Mouse (Mus musculus): Measurements from ENCODE around the gene Dnah12. TPM values are rescaled to one million over a fixed set of nuclear protein-coding genes. Genes with fewer than 3 reads are reported as not detected.

Dnah12 gene
- polyA plus RNA-seq, 1 experiment: 0.02 TPM

GRCm38 (mm10) chr14:26758566-26758965, 65.5 kb downstream of the Dnah12 start:
- Histone ChIP-seq H3K27me3 (ENCODE audit: control insufficient read depth, insufficient read depth, low read length) (no peaks in the 10 kb centered on the region), H3K4me1 (ENCODE audit: control insufficient read depth, insufficient read depth, insufficient read length) (no peaks in the 10 kb centered on the region), H3K27ac (ENCODE audit: insufficient read depth, low read length) (no peak overlapping the region), H3K36me3 (ENCODE audit: control insufficient read depth, insufficient read depth, low read length) (no peaks in the 10 kb centered on the region), H3K4me3 (ENCODE audit: extremely low read depth, insufficient read depth, insufficient read length) (no peak overlapping the region)
- 8% methylated on average over 8 of the region's 8 CpGs for WGBS
- TF ChIP-seq POLR2A (IDR thresholded peaks at IDR 0.05; ENCODE audit: low read depth, low read length) (no peak), CTCF (IDR thresholded peaks at IDR 0.05; ENCODE audit: extremely low read depth, insufficient read depth, insufficient read length, insufficient replicate concordance) (no peak)
- no peak for DNase-seq (ENCODE audit: low read depth in 1 of 2, low spot score in 2 of 2)

GRCm38 (mm10) chr14:26764827-26765226, 71.8 kb downstream of the Dnah12 start:
- 22% methylated on average over 6 of the region's 6 CpGs for WGBS
- H3K4me1 ChIP-seq (ENCODE audit: control insufficient read depth, insufficient read depth, insufficient read length): no peaks in the 10 kb centered on the region
- TF ChIP-seq POLR2A (IDR thresholded peaks at IDR 0.05; ENCODE audit: low read depth, low read length): no peak
- TF ChIP-seq CTCF (IDR thresholded peaks at IDR 0.05; ENCODE audit: extremely low read depth, insufficient read depth, insufficient read length, insufficient replicate concordance): no peak
- peak in 1 of 2 experiments; percentile 54 for DNase-seq (ENCODE audit: low read depth in 1 of 2, low spot score in 2 of 2)
- H3K27me3 ChIP-seq (ENCODE audit: control insufficient read depth, insufficient read depth, low read length): no peaks in the 10 kb centered on the region
- H3K27ac ChIP-seq (ENCODE audit: insufficient read depth, low read length): no peak overlapping the region
- H3K4me3 ChIP-seq (ENCODE audit: extremely low read depth, insufficient read depth, insufficient read length): no peak overlapping the region
- no peaks in the 10 kb centered on the region for H3K36me3 ChIP-seq (ENCODE audit: control insufficient read depth, insufficient read depth, low read length)

GRCm38 (mm10) chr14:26768195-26768594, 75.1 kb downstream of the Dnah12 start:
- H3K36me3 ChIP-seq (ENCODE audit: control insufficient read depth, insufficient read depth, low read length): no peaks in the 10 kb centered on the region
- 62% methylated on average over 4 of the region's 4 CpGs for WGBS
- TF ChIP-seq CTCF (IDR thresholded peaks at IDR 0.05; ENCODE audit: extremely low read depth, insufficient read depth, insufficient read length, insufficient replicate concordance) (no peak), POLR2A (IDR thresholded peaks at IDR 0.05; ENCODE audit: low read depth, low read length) (no peak)

GRCm38 (mm10) chr14:26773536-26773935, 80.5 kb downstream of the Dnah12 start:
- no peak overlapping the region for H3K27ac ChIP-seq (ENCODE audit: insufficient read depth, low read length)
- no peaks in the 10 kb centered on the region for H3K27me3 ChIP-seq (ENCODE audit: control insufficient read depth, insufficient read depth, low read length)
- 77% methylated on average over 4 of the region's 4 CpGs for WGBS
- no peaks in the 10 kb centered on the region for H3K4me1 ChIP-seq (ENCODE audit: control insufficient read depth, insufficient read depth, insufficient read length)
- DNase-seq (ENCODE audit: low read depth in 1 of 2, low spot score in 2 of 2): no peak
- TF ChIP-seq POLR2A (IDR thresholded peaks at IDR 0.05; ENCODE audit: low read depth, low read length) (no peak), CTCF (IDR thresholded peaks at IDR 0.05; ENCODE audit: extremely low read depth, insufficient read depth, insufficient read length, insufficient replicate concordance) (no peak)
- H3K36me3 ChIP-seq (ENCODE audit: control insufficient read depth, insufficient read depth, low read length): no peaks in the 10 kb centered on the region
- H3K4me3 ChIP-seq (ENCODE audit: extremely low read depth, insufficient read depth, insufficient read length): no peak overlapping the region

More at GRCm38 (mm10) chr14:26768195-26768594, 75.1 kb downstream of the Dnah12 start:
- Histone ChIP-seq H3K27me3 (ENCODE audit: control insufficient read depth, insufficient read depth, low read length) (no peaks in the 10 kb centered on the region), H3K4me1 (ENCODE audit: control insufficient read depth, insufficient read depth, insufficient read length) (no peaks in the 10 kb centered on the region), H3K27ac (ENCODE audit: insufficient read depth, low read length) (no peak overlapping the region), H3K4me3 (ENCODE audit: extremely low read depth, insufficient read depth, insufficient read length) (no peak overlapping the region)
- DNase-seq (ENCODE audit: low read depth in 1 of 2, low spot score in 2 of 2): no peak

GRCm38 (mm10) chr14:26783731-26784130, 90.7 kb downstream of the Dnah12 start:
- no peak overlapping the region for H3K27ac ChIP-seq (ENCODE audit: insufficient read depth, low read length)
- H3K4me1 ChIP-seq (ENCODE audit: control insufficient read depth, insufficient read depth, insufficient read length): no peaks in the 10 kb centered on the region
- TF ChIP-seq CTCF (IDR thresholded peaks at IDR 0.05; ENCODE audit: extremely low read depth, insufficient read depth, insufficient read length, insufficient replicate concordance) (no peak), POLR2A (IDR thresholded peaks at IDR 0.05; ENCODE audit: low read depth, low read length) (no peak)
- no peaks in the 10 kb centered on the region for H3K36me3 ChIP-seq (ENCODE audit: control insufficient read depth, insufficient read depth, low read length)
- no peak for DNase-seq (ENCODE audit: low read depth in 1 of 2, low spot score in 2 of 2)
- no peaks in the 10 kb centered on the region for H3K27me3 ChIP-seq (ENCODE audit: control insufficient read depth, insufficient read depth, low read length)
- no peak overlapping the region for H3K4me3 ChIP-seq (ENCODE audit: extremely low read depth, insufficient read depth, insufficient read length)
- WGBS: 25% methylated on average over 4 of the region's 4 CpGs

GRCm38 (mm10) chr14:26785695-26786094, 92.6 kb downstream of the Dnah12 start:
- Histone ChIP-seq H3K27me3 (ENCODE audit: control insufficient read depth, insufficient read depth, low read length) (no peaks in the 10 kb centered on the region), H3K36me3 (ENCODE audit: control insufficient read depth, insufficient read depth, low read length) (no peaks in the 10 kb centered on the region), H3K4me1 (ENCODE audit: control insufficient read depth, insufficient read depth, insufficient read length) (no peaks in the 10 kb centered on the region), H3K4me3 (ENCODE audit: extremely low read depth, insufficient read depth, insufficient read length) (no peak overlapping the region), H3K27ac (ENCODE audit: insufficient read depth, low read length) (no peak overlapping the region)
- 56% methylated on average over 4 of the region's 4 CpGs for WGBS
- TF ChIP-seq CTCF (IDR thresholded peaks at IDR 0.05; ENCODE audit: extremely low read depth, insufficient read depth, insufficient read length, insufficient replicate concordance) (no peak), POLR2A (IDR thresholded peaks at IDR 0.05; ENCODE audit: low read depth, low read length) (no peak)
- DNase-seq (ENCODE audit: low read depth in 1 of 2, low spot score in 2 of 2): no peak

GRCm38 (mm10) chr14:26794431-26794830, 101.4 kb downstream of the Dnah12 start:
- Histone ChIP-seq H3K4me3 (ENCODE audit: extremely low read depth, insufficient read depth, insufficient read length) (no peak overlapping the region), H3K4me1 (ENCODE audit: control insufficient read depth, insufficient read depth, insufficient read length) (no peaks in the 10 kb centered on the region), H3K27ac (ENCODE audit: insufficient read depth, low read length) (no peak overlapping the region), H3K27me3 (ENCODE audit: control insufficient read depth, insufficient read depth, low read length) (no peaks in the 10 kb centered on the region), H3K36me3 (ENCODE audit: control insufficient read depth, insufficient read depth, low read length) (no peaks in the 10 kb centered on the region)
- no peak for TF ChIP-seq POLR2A (IDR thresholded peaks at IDR 0.05; ENCODE audit: low read depth, low read length)
- no peak for TF ChIP-seq CTCF (IDR thresholded peaks at IDR 0.05; ENCODE audit: extremely low read depth, insufficient read depth, insufficient read length, insufficient replicate concordance)
- 87% methylated on average over 2 of the region's 2 CpGs for WGBS
- DNase-seq (ENCODE audit: low read depth in 1 of 2, low spot score in 2 of 2): no peak
